Mouse (Mus musculus) lung, postnatal 36 days (tissue): ENCODE results near the gene Prkg1.

Experiments
- DNase-seq: peaks from one replicate; pipeline ENCODE4 v3.0.0; 2022; ENCODE audit warnings: mixed read lengths

The Prkg1 gene

GRCm38 (mm10) chr19:30827820-30828219, 937.0 kb downstream of the Prkg1 start:
- no peak for DNase-seq

- no peak for DNase-seq
Measured at GRCm38 (mm10) chr19:30826106-30826505, 938.7 kb downstream of the Prkg1 start.

GRCm38 (mm10) chr19:30815661-30816060, 949.2 kb downstream of the Prkg1 start:
- DNase-seq, result no peak

GRCm38 (mm10) chr19:30806265-30806664, 958.6 kb downstream of the Prkg1 start:
- DNase-seq, result no peak

- no peak for DNase-seq
Measured at GRCm38 (mm10) chr19:30780803-30781202, 984.0 kb downstream of the Prkg1 start.

- DNase-seq, result no peak
Measured at GRCm38 (mm10) chr19:30768316-30768715, 996.5 kb downstream of the Prkg1 start.

GRCm38 (mm10) chr19:30744426-30744825, 1020.4 kb downstream of the Prkg1 start:
- no peak for DNase-seq

GRCm38 (mm10) chr19:30699130-30699529, 1065.7 kb downstream of the Prkg1 start:
- no peak for DNase-seq

DNA sequence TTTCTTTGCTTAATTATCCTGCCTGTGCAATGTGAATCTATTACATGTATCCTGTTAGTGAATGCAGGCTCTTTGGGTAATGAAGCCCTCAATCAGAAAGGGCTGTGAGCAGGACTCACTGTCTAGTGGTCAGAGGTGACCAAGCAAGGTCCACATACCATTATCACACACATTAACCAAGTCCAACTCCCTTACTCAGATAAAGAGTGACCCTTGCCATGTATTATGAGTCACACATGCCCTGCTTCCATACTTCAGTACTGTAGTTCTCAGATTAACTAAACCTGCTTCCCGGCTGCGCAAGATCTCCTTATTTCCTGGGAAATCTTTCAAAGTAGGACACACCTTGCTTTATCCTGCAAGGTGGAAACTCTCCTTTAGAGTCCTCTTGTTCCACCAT, 1073.6 kb downstream of the Prkg1 start:
- no peak for DNase-seq

- DNase-seq, result no peak
Measured at GRCm38 (mm10) chr19:30690691-30691090, 1074.1 kb downstream of the Prkg1 start.

- DNase-seq, result no peak
Measured at GRCm38 (mm10) chr19:30687942-30688341, 1076.9 kb downstream of the Prkg1 start.

DNA sequence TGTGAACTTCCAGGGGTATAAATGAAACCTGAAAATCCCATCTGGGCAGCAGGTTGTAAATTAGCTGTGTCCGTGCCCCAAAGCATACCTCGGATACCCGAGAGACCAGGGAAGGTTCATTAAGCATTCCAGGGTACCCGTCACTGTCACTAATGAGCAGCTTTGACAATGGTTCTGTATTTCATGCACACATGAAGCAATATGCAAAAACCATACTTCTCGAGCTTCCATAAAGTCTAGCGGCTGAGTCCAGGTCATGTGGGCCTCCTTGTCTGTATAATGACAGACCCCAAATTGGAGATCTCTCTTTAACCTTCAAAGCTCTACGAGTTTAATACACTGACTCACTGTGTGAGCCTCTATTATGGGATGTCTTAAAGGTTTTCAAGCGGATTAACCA, 1088.5 kb downstream of the Prkg1 start:
- no peak for DNase-seq

DNA sequence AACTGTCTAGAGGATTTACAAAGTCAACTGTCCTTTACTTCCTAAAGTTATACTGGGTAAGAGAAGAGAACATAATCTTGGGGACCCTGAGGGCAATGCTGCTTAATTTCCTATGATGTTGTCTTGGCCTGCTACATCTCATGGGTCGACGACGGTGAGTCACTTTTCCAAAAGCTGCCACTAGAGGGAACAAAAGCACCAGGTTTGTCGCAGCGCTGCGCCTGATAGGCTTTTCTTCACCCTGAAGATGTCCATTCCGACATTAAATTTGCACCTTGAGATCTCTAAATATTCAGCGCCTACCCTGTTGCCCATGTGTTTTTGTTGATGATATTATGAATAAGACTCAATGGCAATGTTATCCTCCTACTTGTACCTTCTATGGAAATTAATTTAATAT, 1100.6 kb downstream of the Prkg1 start:
- peak; percentile 70 for DNase-seq

- DNase-seq, result no peak
Measured at GRCm38 (mm10) chr19:30642629-30643170, 1122.1 kb downstream of the Prkg1 start.

GRCm38 (mm10) chr19:30637471-30637870, 1127.4 kb downstream of the Prkg1 start:
- DNase-seq, result no peak

GRCm38 (mm10) chr19:30631051-30631450, 1133.8 kb downstream of the Prkg1 start:
- DNase-seq, result no peak

DNA sequence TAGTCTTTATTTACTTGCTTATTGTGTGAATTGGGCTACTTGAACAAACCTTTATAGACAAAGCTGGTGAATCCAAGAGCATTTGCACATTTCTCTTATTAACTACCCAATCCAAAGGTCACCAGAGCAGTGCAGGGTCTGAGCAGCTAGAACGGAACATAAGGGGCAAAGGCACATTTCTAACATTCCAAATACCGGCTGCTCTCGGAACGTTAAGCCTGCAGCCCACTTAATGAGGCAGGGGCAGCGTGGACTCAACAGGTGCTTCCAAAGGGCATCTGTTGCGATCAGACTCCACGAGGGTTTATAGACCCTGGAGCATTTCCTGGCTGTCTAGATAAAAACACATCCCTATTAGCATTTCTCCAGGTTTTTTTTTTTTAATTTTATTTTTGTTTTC, 1138.8 kb downstream of the Prkg1 start:
- DNase-seq, result no peak

- DNase-seq, result no peak
Measured at GRCm38 (mm10) chr19:30625391-30625790, 1139.4 kb downstream of the Prkg1 start.

DNA sequence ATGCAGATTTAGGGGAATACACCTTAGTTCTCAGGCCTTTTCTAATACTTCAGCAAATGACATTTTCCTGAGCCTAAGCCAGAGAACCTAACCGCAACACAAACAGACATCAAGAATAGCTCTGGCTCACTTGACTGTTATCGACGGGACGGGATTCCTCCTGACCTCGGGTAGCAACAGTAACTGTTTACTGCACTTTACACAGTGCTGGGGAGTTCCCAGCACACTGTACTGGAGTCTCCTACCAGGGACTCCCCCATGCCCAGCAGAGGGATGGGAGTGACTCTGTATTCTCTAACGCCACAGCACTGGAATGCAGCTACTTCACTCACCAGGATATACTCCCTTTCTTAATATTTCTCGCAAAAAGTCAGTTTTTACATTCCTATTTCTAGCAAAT, 1141.2 kb downstream of the Prkg1 start:
- peak; percentile 1 for DNase-seq

DNA sequence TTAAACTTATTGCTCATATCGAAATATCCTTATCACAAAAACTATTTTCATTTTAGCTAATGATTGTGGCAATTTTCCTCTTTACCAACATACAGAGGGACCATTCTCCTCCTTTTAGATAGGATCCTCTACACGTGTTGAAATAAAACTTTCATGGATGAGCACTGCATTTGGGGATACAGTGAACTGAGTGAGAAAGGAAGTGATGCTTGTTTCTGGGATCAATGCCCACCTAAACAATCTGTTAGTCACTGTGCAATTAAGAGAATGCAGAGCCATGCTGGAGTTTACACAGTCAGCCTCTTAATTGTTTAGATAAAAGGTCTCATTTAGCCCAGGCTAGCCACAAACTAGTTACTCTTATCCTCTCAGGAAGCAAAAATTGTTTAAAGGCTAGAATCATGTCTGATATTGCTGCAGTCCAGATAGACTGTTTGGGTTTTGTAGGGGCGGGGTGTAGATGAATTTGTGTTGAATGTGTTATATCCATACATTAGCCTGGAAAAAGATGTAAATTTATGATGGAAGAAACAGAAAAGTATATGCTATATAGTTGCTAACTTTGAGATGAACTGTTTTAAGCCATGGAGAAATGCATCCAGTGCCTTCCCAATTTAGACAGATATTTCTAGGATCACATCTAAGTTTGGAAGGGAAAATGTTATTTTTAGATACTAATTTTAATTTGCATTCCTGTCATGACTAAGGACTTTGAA, 1151.5 kb downstream of the Prkg1 start:
- DNase-seq, result no peak

- no peak for DNase-seq
Measured at GRCm38 (mm10) chr19:30586366-30586765, 1178.5 kb downstream of the Prkg1 start.

DNA sequence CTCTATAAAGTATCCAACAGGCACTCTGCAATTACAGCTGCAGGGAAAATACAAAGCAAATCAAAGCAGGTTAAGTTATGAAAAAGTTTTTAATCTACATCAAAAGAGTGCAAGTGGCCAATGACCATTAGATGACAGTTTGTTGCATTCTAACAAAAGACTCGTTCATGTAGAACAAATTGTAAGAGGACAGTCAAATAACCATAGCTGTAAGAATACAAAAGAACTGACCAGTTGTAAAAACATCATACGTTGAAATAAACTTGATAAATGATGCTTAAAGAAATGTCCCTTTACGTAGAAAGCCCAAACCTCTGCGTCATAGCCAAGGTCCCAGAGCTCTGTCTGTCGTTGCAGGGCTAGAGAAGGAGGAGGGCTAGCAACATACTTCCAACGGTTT, 1200.3 kb downstream of the Prkg1 start:
- DNase-seq, result no peak

DNA sequence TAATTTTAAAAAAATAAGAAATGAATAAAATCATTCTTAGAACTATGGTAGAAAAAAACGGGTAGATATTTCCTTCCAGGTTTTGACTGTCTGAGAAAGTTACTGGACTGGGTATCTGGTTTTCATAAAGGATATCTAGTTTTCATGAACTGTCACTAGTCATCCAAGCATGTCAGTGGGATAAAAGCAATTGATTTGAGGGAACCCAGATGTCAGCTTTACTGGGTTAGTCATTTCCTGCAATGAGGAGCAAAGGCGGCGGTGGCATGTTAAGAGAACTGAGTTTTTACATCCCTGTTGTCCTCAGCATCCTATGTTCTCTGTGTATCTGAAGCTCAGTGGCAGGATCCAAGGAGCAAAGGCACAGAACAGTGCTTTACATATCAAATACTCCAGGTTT, 1201.0 kb downstream of the Prkg1 start:
- DNase-seq, result no peak

DNA sequence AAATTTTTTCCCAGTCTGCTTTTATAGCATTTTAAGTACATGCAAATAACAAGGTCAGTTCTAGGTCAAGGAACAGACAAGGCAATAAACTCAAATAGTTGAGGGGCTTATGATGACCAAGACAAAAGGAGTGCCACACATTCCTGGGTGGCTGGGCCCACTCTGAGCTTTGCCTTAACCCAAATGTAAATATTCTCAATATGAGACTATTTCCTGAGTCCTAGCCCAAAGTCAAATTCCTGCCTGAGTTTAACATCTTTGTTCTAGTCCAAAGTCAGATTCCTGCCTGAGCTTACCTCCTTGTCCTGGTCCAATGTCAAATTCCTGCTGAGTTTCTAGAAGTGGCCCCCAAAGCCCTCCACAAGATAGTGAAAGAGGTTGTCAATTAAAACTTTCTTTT, 1206.8 kb downstream of the Prkg1 start:
- DNase-seq, result no peak

DNA sequence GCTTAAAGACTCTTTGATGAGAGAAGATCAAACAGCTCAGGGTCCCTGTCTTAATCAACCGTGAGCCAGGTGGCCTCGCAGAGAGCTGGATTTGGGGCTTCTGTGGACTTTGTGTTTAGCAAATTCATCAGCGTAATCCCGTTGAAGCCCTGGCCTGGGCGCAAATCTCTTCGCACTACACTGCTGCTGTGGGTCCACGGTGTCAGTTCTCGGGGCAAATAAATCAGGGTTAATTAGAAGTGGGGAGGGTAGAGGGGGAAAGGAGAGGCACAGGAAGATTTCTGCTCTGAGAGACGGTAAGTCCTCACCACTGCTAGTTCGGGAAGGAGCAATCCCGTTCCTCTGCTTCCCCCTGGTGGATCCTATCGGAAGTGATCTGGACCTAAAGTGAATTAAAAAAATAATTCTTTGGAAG, 1210.4 kb downstream of the Prkg1 start:
- peak; percentile 80 for DNase-seq
